Mouse (Mus musculus) stomach, postnatal 0 days (tissue): ENCODE measurements around the gene Bend6. TPM values are rescaled to one million over a fixed set of nuclear protein-coding genes. Genes with fewer than 3 reads are reported as not detected.

ENCODE experiments used
- ATAC-seq: fragments of 200-750 bp; cut with Nextera tagmentation; 2 replicates; pipeline ENCODE4 v1.8.0; 2017; ENCODE audit not compliant: low FRiP score, low TSS enrichment
- DNase-seq: peaks from one replicate; pipeline ENCODE4 v3.0.0-alpha.2; 2016; ENCODE audit warnings: low spot score
- H3K27ac ChIP-seq: fragments of 300-500 bp; sonication (generic); replicated peaks from 2 replicates; pipeline ENCODE4 v1.5.1; 2014; ENCODE audit warnings: mild to moderate bottlenecking, control low read depth
- H3K27me3 ChIP-seq: fragments of 300-500 bp; sonication (generic); 2 replicates; pipeline ENCODE4 v1.6.1; 2014; ENCODE audit warnings: low read length; ENCODE audit not compliant: control insufficient read depth, insufficient read depth
- H3K36me3 ChIP-seq: fragments of 300-500 bp; sonication (generic); 2 replicates; pipeline ENCODE4 v1.6.1; 2014; ENCODE audit warnings: low read length, mixed read lengths; ENCODE audit not compliant: control insufficient read depth, insufficient read depth
- H3K4me1 ChIP-seq: fragments of 300-500 bp; sonication (generic); replicated peaks from 2 replicates; pipeline ENCODE4 v1.6.1; 2014; ENCODE audit warnings: antibody characterized with exemption; ENCODE audit not compliant: control insufficient read depth, insufficient read depth
- H3K4me2 ChIP-seq: fragments of 300-500 bp; sonication (generic); replicated peaks from 2 replicates; pipeline ENCODE4 v1.6.1; 2014; ENCODE audit warnings: low read depth, mild to moderate bottlenecking, control low read depth, moderate library complexity
- H3K4me3 ChIP-seq: fragments of 300-500 bp; sonication (generic); 2 replicates; pipeline ENCODE4 v1.5.1; 2014; ENCODE audit warnings: low read depth, low read length, control low read depth
- H3K9ac ChIP-seq: fragments of 300-500 bp; sonication (generic); 2 replicates; pipeline ENCODE4 v1.6.1; 2014; ENCODE audit warnings: mild to moderate bottlenecking, low read length, control low read depth, mixed read lengths
- H3K9me3 ChIP-seq: fragments of 300-500 bp; sonication (generic); 2 replicates; pipeline ENCODE4 v1.6.1; 2016; ENCODE audit warnings: low read length; ENCODE audit not compliant: control insufficient read depth
- CTCF ChIP-seq: IDR thresholded peaks from 2 replicates; pipeline ENCODE4 v1.5.1; 2016; ENCODE audit warnings: antibody characterized with exemption, low read depth, mild to moderate bottlenecking, moderate library complexity
- EP300 ChIP-seq: optimal IDR thresholded peaks from 2 replicates; pipeline ENCODE3; 2016; ENCODE audit warnings: antibody characterized with exemption
- WGBS: fragments of 180-500 bp; shearing (Covaris S2); extraction: QIAGEN DNeasy Blood & Tissue Kit; methylation state at CpG from one replicate; pipeline ENCODE4 v1.1.7; 2014; 5-methylcytosine and 5-hydroxymethylcytosine counted together
- polyA plus RNA-seq: library from polyadenylated mRNA; unstranded; fragments of >200 nt; fragmentation: Nextera tagmentation; extraction: Ambion mirVana; gene quantifications from 2 replicates; pipeline ENCODE4 v1.2.1, GENCODE M21; 2015

Gene Bend6
- polyA plus RNA-seq, 1 experiment from 2014 or later: 0.86 TPM

DNA sequence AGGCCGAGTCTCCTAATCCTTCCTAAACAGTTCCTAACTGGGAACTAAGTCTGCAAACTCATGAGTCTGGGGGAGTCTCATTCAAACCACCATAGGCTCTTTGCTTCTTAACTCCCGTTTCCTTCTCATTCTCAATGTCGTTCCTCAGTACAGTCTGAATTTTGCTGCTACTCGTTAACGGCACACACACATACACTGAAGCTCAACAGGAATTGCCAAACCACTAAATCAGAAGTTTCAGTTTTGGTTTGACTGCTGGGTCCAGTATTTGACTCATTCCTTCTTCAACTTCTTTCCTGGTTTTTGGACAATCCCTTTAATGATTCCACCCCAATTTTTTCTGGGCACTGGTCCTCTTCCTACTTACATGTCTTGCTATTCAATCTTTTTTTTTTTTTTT, 8.9 kb upstream of the Bend6 start:
- TF ChIP-seq EP300 (no peak), CTCF (no peak)
- H3K9ac ChIP-seq: no peak overlapping the region
- no peak overlapping the region for H3K4me3 ChIP-seq
- H3K4me2 ChIP-seq: no peak overlapping the region
- H3K9me3 ChIP-seq: no peaks in the 10 kb centered on the region
- H3K27ac ChIP-seq: no peak overlapping the region
- ATAC-seq (no peak), DNase-seq (no peak)
- no peaks in the 10 kb centered on the region for H3K27me3 ChIP-seq
- no peaks in the 10 kb centered on the region for H3K36me3 ChIP-seq
- 80% methylated on average over 5 of the region's 5 CpGs for WGBS
- no peaks in the 10 kb centered on the region for H3K4me1 ChIP-seq

DNA sequence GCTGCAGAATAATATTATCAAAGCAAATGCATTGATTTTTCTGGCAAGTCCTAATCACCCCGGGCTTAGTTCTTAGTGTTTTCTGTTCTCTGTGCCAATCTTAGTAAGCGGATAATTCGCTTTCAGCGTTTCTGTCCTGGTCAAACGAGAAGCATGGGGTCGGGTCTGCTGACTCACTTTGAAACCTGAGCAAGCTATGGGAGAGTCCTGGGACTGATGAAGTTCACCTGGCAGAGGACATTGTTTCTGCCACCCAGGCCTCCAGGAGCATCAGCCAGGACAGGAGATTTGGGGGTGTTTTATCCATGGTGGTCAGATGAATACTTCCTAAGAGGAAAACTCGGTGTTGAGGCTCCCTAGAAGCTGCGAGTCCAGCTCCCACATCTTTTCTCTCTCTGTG, 4.0 kb upstream of the Bend6 start:
- no peak overlapping the region for H3K9ac ChIP-seq
- WGBS: 59% methylated on average over 8 of the region's 8 CpGs
- no peak for ATAC-seq
- H3K27me3 ChIP-seq: peaks cover 3% of the 10 kb centered on the region; the same call in 1 of the 2 replicates
- DNase-seq: no peak
- no peak overlapping the region for H3K27ac ChIP-seq
- H3K4me2 ChIP-seq: no peak overlapping the region
- H3K36me3 ChIP-seq: no peaks in the 10 kb centered on the region
- no peaks in the 10 kb centered on the region for H3K9me3 ChIP-seq
- no peak overlapping the region for H3K4me3 ChIP-seq
- no peak for TF ChIP-seq CTCF
- no peak for TF ChIP-seq EP300
- H3K4me1 ChIP-seq: no peaks in the 10 kb centered on the region; the same call in 1 of the 2 replicates

DNA sequence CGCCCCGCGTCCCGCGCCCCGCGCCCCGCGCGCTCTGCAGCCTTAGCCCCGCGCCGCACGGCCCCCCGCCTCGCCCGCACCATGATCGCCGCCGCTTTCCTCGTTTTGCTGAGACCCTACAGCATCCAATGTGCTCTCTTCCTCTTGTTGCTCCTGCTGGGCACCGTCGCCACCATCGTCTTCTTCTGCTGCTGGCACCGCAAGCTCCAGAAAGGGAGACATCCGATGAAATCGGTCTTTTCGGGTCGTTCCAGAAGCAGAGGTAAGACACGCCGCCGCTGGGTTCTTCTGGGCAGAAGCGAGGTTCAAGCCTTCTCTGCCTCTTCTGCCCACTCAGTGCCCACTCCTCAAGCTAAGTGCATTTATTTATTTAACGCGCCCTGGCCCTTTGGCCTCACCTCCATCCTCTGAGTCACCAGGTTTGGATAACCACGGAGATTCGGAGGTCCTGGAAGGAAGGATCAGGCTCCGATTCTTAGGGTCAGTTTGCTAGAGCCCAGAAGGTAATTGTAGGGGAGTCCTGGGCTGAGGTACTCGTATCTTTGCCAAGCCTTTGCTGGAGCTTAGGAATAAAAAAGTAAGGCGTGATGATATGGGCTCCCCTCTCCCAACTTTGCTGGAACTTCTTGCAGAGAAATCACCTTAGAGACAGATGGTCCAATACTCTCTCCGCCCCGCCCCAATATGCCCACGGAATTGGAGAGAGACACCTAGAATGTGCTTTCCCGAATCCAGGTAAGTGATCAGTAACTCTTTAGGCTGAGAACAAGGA, 761 bp upstream of the Bend6 start, which contains the start of gene Dst:
Gene Dst (plus strand): TSS at position 35 of the 772 bp plus-strand sequence.
- ATAC-seq: no peak; the same call in none of the 2 replicates

GRCm38 (mm10) chr1:33906927-33907326, 689 bp downstream of the Bend6 start:
- no peaks in the 10 kb centered on the region; the same call in 1 of the 2 replicates for H3K4me1 ChIP-seq
- ATAC-seq (no peak), DNase-seq (no peak)
- peak overlapping the region; percentile 82 for H3K4me2 ChIP-seq
- 13% methylated on average over 20 of the region's 20 CpGs for WGBS
- peak overlapping the region; percentile 57 for H3K4me3 ChIP-seq
- H3K36me3 ChIP-seq: no peaks in the 10 kb centered on the region
- H3K9me3 ChIP-seq: no peaks in the 10 kb centered on the region
- peaks cover 3% of the 10 kb centered on the region; the same call in 1 of the 2 replicates for H3K27me3 ChIP-seq
- H3K9ac ChIP-seq: no peak overlapping the region
- no peak overlapping the region for H3K27ac ChIP-seq
- TF ChIP-seq CTCF (peak; percentile 16; the same call in 1 of the 2 replicates), EP300 (no peak)

More for the DNA sequence above, 761 bp upstream of the Bend6 start, which contains the start of gene Dst:
- peak within 1 kb of the TSS; percentile 56 for H3K9ac ChIP-seq
- no peak for DNase-seq
- no peaks in the 10 kb centered on the region; the same call in 1 of the 2 replicates for H3K4me1 ChIP-seq
- H3K4me2 ChIP-seq: peak within 1 kb of the TSS; percentile 82
- TF ChIP-seq CTCF: no peak
- no peak for TF ChIP-seq EP300
- peaks cover 3% of the 10 kb centered on the region; the same call in 1 of the 2 replicates for H3K27me3 ChIP-seq
- H3K4me3 ChIP-seq: peak within 1 kb of the TSS; percentile 57
- 5% methylated on average over 28 of the region's 44 CpGs for whole genome bisulfite sequencing
- H3K36me3 ChIP-seq: no peaks in the 10 kb centered on the region
- no peak within 1 kb of the TSS for H3K27ac ChIP-seq
- no peaks in the 10 kb centered on the region for H3K9me3 ChIP-seq

GRCm38 (mm10) chr1:33906216-33906615, 1.4 kb downstream of the Bend6 start:
- ATAC-seq (no peak), DNase-seq (no peak)
- H3K4me3 ChIP-seq: no peak overlapping the region
- peaks cover 3% of the 10 kb centered on the region; the same call in 1 of the 2 replicates for H3K27me3 ChIP-seq
- no peak overlapping the region for H3K9ac ChIP-seq
- no peak overlapping the region for H3K27ac ChIP-seq
- H3K36me3 ChIP-seq: no peaks in the 10 kb centered on the region
- H3K4me1 ChIP-seq: no peaks in the 10 kb centered on the region; the same call in 1 of the 2 replicates
- no peaks in the 10 kb centered on the region for H3K9me3 ChIP-seq
- H3K4me2 ChIP-seq: no peak overlapping the region
- TF ChIP-seq CTCF: no peak
- no peak for TF ChIP-seq EP300
- 16% methylated on average over 9 of the region's 10 CpGs for WGBS

DNA sequence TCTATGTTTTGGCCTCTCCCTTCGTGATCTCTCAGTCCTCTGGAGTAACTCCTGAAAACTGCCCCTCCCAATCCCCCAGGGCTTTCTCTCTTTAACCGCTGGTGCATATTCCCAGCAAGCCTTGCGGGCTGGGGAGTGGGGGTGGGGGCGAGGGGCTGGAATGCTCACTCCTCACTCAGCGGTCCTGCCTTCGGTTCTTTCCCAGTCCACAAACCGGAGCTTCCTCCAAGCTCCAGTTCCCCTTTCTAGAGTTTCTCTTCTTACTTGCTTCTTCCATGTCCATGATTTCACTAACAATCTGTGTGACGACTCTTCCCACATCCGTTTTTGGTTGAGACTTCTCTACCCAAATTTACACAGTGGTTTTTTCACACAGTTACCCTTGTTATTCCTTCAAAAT, 4.0 kb downstream of the Bend6 start:
- Histone ChIP-seq H3K9me3 (no peaks in the 10 kb centered on the region), H3K4me3 (no peak overlapping the region), H3K4me1 (no peaks in the 10 kb centered on the region; the same call in 1 of the 2 replicates), H3K27me3 (peaks cover 3% of the 10 kb centered on the region; the same call in 1 of the 2 replicates), H3K27ac (no peak overlapping the region), H3K4me2 (no peak overlapping the region), H3K9ac (no peak overlapping the region), H3K36me3 (no peaks in the 10 kb centered on the region)
- DNase-seq: no peak
- TF ChIP-seq EP300 (no peak), CTCF (no peak)
- ATAC-seq: no peak
- whole genome bisulfite sequencing: 22% methylated on average over 9 of the region's 9 CpGs
